Mouse (Mus musculus): ENCODE data around the gene Tmem151a. TPM values are rescaled to one million over a fixed set of nuclear protein-coding genes. Genes with fewer than 3 reads are reported as not detected.
A peak's percentile ranks its signal among the peaks of the same experiment; 100 is the strongest.

The Tmem151a gene
- total RNA-seq, 2 experiments from 2014 or later, result 0.23 to 0.27 TPM

DNA sequence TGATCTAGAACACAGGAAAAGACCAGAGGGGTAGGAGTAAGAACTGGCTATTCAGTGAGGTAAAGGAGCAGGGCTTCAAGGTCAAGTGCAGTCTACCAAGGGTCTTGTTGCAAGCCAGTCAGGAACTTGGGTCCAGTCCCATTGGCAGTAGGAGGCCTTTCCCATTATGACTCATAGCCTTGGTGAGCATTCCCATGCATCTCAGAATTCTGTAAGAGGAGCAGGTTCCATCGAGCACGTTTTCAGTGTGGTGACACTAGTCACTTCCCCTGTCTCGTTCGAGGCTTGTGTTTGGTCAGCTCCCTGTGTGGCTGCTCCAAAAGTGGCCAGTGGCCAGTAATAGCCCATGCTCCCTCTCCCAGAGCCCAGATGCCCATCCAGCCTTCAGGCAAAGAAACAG, 39.8 kb downstream of the Tmem151a start:
- no peak for DNase-seq

DNA sequence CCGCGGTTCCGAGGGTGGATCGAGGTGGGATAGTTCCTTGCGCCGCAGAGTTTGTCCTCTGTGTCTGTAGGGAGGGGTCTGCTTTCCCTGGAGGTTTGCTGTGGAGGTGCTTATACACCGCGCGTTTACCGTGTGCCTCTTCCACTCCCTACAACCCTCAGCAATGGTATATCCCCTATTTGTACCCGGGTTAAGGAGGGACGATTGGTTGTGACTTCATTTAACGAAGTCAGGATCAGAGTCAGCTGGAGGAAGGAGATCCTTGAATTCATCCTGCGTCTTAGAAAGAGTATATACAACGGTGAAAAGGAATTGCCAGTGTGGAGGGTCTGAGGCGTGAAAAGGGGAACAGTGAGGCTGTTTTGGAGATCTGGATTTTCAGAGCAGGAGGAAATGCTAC, 43.7 kb downstream of the Tmem151a start:
- no peak for DNase-seq

DNA sequence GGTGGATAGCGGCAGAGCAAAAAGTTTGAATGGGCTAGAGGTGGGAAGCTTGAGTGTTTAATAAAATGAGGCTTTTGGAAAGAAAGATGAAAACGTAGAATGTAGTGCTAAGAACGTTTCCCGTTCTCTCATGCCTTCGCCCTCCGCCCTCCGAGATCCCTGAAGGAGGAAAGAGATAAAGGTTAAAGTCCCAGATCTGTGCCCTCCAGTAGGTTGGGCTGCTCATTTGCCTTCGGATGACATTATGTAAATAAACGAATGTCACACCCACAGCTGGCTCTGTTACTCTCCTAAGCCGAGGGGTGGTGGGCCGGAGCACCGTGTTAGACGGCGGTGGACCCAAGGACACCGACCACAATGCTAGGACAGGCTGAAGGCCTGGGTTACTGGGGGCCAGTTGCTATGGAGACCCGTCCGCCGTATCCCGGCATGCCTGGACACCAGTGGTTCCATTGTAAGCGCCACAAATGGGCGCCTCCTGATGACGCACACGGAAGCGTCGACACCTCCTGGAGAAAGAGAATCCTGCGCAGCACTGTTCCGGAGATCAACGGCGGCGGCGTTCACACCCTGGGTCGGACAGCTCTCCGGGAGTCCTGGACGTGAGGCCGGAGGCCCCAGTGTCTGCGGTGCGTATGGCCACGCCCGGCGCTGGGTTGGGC, 44.3 kb downstream of the Tmem151a start, which contains the start of gene Brms1:
Brms1 (plus strand) TSS at position 493 of the 662 bp plus-strand sequence.
- peak; percentile 88 for DNase-seq

DNA sequence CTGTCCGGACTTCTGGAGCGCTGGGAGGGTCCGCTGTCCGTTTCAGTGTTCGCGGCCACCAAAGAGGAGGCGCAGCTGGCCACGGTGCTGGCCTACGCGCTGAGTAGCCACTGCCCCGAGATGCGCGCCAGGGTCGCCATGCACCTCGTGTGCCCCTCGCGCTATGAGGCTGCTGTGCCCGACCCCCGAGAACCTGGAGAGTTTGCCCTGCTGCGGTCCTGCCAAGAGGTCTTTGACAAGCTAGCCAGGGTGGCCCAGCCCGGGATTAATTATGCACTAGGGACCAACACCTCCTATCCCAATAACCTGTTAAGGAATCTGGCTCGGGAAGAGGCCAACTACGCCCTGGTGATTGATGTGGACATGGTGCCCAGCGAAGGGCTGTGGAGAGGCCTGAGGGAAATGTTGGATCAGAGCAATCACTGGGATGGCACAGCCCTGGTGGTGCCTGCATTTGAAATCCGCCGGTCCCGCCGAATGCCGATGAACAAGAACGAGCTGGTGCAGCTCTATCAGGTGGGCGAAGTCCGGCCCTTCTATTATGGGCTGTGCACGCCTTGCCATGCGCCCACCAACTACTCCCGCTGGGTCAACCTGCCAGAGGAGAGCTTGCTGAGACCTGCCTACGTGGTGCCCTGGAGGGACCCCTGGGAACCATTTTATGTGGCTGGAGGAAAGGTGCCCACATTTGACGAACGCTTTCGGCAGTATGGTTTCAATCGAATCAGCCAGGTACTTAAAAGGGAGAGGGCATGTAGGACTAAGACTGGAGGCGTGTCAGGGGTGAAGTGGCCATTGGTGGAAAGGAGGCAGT, 45.8 kb downstream of the Tmem151a start:
- DNase-seq, result no peak

DNA sequence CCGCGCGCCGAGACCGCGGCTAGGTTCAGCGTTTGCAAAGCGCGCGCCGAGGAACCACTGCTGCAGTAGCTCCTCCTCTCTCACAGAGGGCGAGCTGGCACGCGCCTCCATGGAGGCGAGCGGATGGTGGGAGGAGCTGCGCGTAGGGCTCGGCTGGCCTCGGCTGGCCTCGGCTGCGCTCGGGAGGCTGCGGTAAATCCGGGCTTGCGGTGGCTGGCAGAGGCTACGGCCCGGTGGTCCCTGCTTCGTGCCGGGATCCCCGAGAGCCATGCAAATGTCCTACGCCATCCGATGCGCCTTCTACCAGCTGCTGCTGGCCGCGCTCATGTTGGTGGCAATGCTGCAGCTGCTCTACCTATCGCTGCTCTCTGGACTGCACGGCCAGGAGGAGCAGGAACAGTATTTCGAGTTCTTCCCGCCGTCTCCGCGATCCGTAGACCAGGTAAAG, 46.6 kb downstream of the Tmem151a start, which contains the start of the genes B4gat1 and AC124502.3:
B4gat1 (plus strand) TSS at position 118 of the 448 bp plus-strand sequence.
AC124502.3 (plus strand) TSS at position 183 of the 448 bp plus-strand sequence.
- peak; percentile 88 for DNase-seq

DNA sequence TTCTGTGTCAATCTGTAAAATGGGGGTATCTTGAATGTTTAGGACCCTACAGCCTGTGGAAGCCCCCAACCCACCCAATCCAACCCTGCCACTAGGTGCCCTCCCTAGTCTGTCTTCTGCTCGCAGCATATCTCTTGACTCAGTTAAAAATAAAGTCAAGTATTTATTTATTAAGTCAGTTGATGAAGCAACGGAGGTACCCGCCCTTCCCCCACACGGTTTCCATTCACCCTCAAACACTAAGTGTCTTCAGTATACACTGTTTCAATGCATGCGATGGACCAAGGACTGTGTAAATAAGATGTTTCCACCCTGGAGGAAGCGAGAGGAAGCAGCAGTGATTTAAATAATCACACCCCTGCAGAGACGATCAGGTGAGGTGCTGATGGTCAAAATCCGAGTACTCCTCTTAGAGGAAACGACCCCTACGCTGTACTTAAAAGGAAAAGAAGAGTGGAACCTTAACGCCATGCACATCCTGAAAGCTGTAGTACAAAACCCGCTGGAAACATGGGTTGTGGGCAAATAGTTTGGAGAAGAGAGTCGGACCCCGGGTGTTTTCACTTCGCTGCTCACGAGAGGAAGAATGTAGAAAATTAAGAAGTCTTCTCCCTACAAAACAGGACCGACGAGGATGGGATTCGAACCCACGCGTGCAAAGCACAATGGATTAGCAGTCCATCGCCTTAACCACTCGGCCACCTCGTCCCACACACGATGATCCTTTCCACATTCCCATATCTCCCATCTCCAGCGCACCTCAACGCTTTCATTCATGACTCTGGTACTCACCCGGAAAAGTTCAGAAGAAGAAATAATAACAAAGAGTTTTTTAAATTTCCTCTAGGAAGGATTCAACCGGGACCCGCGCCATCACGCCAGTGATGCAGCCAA, 47.4 kb downstream of the Tmem151a start:
- peak; percentile 68 for DNase-seq

DNA sequence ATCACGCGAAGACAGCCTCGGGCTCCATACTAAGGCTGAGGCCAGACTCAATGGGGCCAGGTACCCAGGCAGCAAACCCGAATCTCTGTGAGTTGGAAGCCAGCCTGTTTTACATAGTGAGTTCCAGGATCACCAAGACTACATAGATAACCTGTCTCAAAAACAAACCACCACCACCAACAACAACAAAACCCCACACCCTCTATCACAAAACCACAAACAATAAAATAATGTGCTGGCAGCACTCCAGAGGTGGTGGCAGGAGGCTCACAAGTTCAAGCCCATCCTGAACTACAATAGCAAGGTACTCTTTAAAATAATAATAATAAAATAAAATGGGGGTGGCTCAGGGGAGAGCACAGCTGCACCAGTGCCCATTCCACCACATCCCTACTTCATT, 48.8 kb downstream of the Tmem151a start:
- no peak for DNase-seq

DNA sequence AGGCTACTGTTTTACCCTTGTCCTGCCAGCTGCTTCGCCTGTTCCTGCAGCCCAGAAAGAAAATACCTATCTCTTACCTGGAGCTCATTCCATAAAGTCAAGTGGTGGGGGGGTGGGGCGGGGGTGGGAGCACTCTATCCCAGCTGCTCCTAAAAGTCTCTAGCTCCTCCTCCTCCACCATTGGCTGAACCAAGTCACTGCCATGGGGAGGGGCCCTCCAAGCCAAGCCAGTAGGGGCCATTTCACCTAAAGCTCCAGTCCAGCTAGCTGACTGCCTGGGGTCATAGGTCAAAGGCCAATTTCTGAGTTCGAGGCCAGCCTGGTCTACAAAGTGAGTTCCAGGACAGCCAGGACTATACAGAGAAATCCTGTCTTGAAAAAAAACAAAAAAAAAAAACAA, 52.6 kb downstream of the Tmem151a start:
- DNase-seq, result no peak

DNA sequence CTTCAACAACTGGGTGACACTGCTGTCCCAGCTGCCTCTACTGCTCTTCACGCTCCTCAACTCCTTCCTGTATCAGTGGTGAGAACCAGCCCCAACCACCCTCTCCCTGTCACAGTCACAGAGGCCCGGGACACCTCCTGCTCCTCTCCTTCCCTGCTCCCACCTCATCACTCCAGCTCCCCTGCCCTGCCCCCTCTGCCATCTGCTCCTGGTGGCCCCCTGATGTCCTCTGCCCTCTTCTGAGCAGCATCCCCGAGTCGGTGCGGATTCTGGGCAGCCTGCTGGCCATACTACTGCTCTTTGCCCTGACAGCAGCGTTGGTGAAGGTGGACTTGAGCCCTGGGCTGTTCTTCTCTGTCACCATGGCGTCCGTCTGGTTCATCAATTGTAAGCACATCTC, 59.2 kb downstream of the Tmem151a start:
- DNase-seq, result no peak

DNA sequence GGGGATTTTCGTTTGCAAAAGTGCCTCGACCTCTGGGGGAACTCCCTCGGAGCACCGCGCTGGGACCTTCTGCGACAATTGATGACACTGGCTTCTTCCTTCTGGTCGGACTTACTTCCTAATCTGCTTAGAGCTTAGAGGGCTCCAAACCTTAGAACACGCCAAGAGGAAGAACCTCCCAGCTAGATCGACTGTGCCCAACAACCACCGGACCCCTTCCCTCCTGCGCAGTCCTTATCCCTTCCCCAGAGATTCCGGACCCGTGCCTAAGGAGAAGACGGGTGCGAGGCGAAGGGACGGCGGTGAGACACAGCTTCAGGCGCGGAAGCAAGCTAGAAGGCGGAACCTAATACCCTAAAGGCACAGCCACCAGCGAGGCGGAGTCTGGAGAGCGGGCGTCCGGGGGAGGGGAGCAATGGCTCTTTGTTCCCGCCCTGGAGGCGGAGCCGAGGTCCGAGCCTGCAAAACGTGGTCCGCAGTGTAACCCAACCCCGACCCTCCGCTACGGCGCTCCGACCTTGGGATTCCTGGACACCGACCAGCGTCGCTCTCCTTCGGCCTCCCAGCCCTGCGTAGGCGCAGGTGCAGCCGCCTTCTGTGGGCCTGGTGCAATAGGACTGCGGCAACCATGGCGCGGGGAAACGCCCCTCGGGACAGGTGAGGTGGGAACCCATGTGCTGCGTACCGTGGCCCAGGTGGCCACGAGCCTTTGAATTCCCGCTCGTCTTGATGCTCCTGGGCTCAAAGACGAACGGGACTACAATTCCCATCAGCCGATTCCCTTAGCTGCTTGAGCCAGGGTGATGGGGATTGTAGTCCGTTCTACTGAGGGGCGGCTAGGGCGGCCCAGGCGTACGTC, 61.5 kb downstream of the Tmem151a start, which contains the start of gene Slc29a2:
Slc29a2 (plus strand) TSS at position 240 of the 859 bp plus-strand sequence.
- peak; percentile 88 for DNase-seq

DNA sequence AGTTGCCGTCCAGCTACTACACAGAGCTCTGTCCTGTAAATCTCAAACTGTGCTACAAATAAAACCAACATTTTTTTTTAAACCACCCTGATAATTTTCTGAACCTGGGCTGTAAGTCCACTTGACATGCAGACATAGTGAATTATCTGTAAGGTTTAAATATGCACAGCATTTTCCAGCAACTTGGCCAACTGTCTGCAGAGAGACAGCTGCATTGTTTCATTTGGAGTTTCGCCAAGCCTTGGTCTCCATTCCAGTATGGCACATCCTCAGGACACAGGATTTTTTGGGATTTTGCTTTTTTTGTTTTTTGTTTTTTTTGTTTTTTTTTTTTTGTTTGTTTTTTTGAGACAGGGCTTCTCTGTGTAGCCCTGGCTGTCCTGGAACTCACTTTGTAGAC, 63.9 kb downstream of the Tmem151a start:
- DNase-seq, result no peak

Other genes starting within 250 kb of the Tmem151a start
- 10 to 100 TPM; 31.4 to 33.1 TPM for gene Ccs, start 246.2 kb downstream of the Tmem151a start, total RNA-seq (2021)
- not detected for gene Ccdc87, start 246.2 kb downstream of the Tmem151a start, total RNA-seq (2021)
- 10 to 100 TPM; 32.9 to 35.6 TPM for gene Ctsf, start 230.4 kb downstream of the Tmem151a start, total RNA-seq (2021)
- gene Actn3, start 207.6 kb downstream of the Tmem151a start, total RNA-seq (2021), result 1,000 to 10,000 TPM; 4,231 to 4,587 TPM
- 1 to 10 TPM; 4.5 to 5.3 TPM for gene Zdhhc24, start 206.9 kb downstream of the Tmem151a start, total RNA-seq (2021)
- gene Bbs1, start 178.9 kb downstream of the Tmem151a start, total RNA-seq (2021), result 1 to 10 TPM; 1.9 to 2.9 TPM
- 10 to 100 TPM; 32.1 to 33.8 TPM for gene Dpp3, start 157.2 kb downstream of the Tmem151a start, total RNA-seq (2021)
- 1 to 10 TPM in 1 of 2 experiments, under 1 TPM in 1; 0.68 to 1.4 TPM for gene Peli3, start 142.4 kb downstream of the Tmem151a start, total RNA-seq (2021)
- 10 to 100 TPM; 48.6 to 56.1 TPM for gene Mrpl11, start 123.4 kb downstream of the Tmem151a start, total RNA-seq (2021)
- gene Npas4, start 95.2 kb downstream of the Tmem151a start, total RNA-seq (2021), result under 1 TPM in 1 of 2 experiments, not detected in 1; 0.12 TPM
- gene Slc29a2, start 61.7 kb downstream of the Tmem151a start, total RNA-seq (2021), result 1 to 10 TPM; 4.0 to 7.3 TPM
- gene B4gat1, start 46.7 kb downstream of the Tmem151a start, total RNA-seq (2021), result 10 to 100 TPM; 21.5 to 21.9 TPM
- 1 to 10 TPM in 1 of 2 experiments, under 1 TPM in 1; 0.84 to 1.3 TPM for gene AC124502.3, start 46.6 kb downstream of the Tmem151a start, total RNA-seq (2021)
- 10 to 100 TPM; 14.3 to 15.5 TPM for gene Brms1, start 44.2 kb downstream of the Tmem151a start, total RNA-seq (2021)
- 1 to 10 TPM; 1.5 to 1.8 TPM for gene Rin1, start 35.0 kb downstream of the Tmem151a start, total RNA-seq (2021)
- 10 to 100 TPM; 45.2 to 60.2 TPM for gene Cd248, start 17.5 kb downstream of the Tmem151a start, total RNA-seq (2021)
- 10 to 100 TPM; 46.4 to 49.3 TPM for gene Yif1a, start 3.0 kb upstream of the Tmem151a start, total RNA-seq (2021)
- under 1 TPM; 0.75 to 0.90 TPM for gene Cnih2, start 13.0 kb upstream of the Tmem151a start, total RNA-seq (2021)
- 100 to 1,000 TPM; 119 to 127 TPM for gene Rab1b, start 21.5 kb upstream of the Tmem151a start, total RNA-seq (2021)
- gene Klc2, start 33.0 kb upstream of the Tmem151a start, total RNA-seq (2021), result 10 to 100 TPM; 27.2 to 28.7 TPM
- gene Pacs1, start 187.6 kb upstream of the Tmem151a start, total RNA-seq (2021), result 10 to 100 TPM; 10.3 to 11.1 TPM
- gene Sf3b2, start 209.9 kb upstream of the Tmem151a start, total RNA-seq (2021), result 10 to 100 TPM; 81.9 to 88.6 TPM
- gene Gal3st3, start 212.8 kb upstream of the Tmem151a start, total RNA-seq (2021), result under 1 TPM; 0.28 to 0.47 TPM